Mouse (Mus musculus): ENCODE results near the gene Med22. TPM values are rescaled to one million over a fixed set of nuclear protein-coding genes. Genes with fewer than 3 reads are reported as not detected.

The Med22 gene
- 39.0 and 40.6 TPM in 2 replicates for polyA plus RNA-seq (2015; fragmentation: Nextera tagmentation; extraction: Ambion mirVana)

DNA sequence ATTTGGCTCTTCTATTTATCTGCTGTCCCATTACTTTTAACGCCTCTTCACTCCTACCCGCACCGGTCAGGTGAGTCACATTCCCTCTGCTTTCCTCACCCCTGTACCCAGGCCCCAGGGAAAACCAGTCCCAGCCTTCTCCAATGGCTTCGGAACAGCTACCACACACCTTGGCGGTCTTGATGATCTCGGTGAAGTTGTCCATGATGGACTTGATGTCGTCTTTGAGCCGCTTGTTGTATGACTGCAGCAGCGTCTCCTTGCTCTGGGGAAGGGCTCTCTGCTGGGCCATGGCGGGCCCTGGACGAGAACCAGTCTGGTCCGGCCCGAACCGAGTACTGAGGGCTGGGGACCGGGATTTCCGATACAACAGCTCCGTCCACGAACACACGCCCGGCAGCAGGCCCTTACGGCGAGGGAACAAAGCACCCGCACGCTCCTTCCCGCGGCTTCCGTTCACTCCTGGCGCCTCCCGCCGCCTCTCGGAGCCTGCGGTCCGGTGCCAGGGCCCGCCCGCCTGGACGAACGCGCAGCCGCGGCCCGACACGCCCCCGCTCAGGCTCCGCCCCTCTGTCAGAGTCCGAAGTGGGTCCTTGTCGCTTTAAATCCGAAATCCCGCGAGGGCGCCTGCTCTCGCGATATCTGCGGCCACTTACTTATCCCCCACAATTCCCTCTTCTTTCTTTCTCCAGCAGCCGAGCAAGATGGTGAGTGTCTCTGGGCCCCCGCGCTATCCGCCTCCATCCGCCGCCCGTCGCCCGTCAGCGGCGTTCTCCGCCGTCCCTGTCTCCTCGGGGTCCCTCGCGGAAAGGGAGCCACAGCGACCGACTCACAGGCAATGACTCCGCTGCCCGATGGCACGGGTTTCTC lies at the start of gene Med22, which contains the start of gene Rpl7a:
Gene Med22 (minus strand): TSS at position 554 of the 870 bp plus-strand sequence.
Gene Rpl7a (plus strand): TSS at position 641 of the 870 bp plus-strand sequence.
- peak; percentile 96 for ATAC-seq
- 0% methylated on average over 73 of the region's 74 CpGs for whole genome bisulfite sequencing
- Histone ChIP-seq H3K4me1 (replicated peaks) (peaks cover 27% of the 10 kb centered on the region), H3K4me2 (replicated peaks) (peak within 1 kb of the TSS; percentile 84), H3K4me3 (replicated peaks) (peak within 1 kb of the TSS; percentile 60), H3K36me3 (peaks cover 30% of the 10 kb centered on the region), H3K9ac (peak within 1 kb of the TSS; percentile 81), H3K27me3 (replicated peaks) (no peaks in the 10 kb centered on the region), H3K9me3 (no peaks in the 10 kb centered on the region), H3K27ac (peak within 1 kb of the TSS; percentile 88)

DNA sequence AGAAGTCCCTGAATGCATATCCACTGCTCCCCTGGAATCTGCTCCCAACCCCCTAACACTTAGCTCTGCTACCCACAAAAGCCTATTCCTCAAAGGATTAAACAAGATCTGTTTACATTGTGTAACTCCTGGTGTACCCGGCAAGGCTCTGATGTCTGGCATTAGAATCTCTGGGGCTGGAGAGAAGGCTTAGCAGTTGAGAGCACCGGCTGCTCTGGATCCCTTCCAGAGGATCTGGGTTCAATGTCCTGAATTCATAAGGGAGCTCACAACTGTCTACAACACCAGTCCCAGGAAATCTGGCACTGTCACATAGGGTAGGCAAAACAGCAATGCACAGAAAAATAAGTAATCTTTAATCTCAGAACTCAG lies 47.0 kb upstream of the Med22 start:
- no peaks in the 10 kb centered on the region for H3K9me3 ChIP-seq
- peak overlapping the region; percentile 52 for H3K27ac ChIP-seq
- H3K9ac ChIP-seq = no peak overlapping the region
- H3K4me1 ChIP-seq (replicated peaks) = 0 out of 2 replicates have a peak, but pooled peaks cover 2% of the 10 kb centered on the region
- no peaks in the 10 kb centered on the region for H3K27me3 ChIP-seq (replicated peaks)
- peaks cover 53% of the 10 kb centered on the region for H3K36me3 ChIP-seq
- peak; percentile 18 for ATAC-seq
- 61% methylated on average over 2 of the region's 2 CpGs for WGBS
- no peak overlapping the region for H3K4me3 ChIP-seq (replicated peaks)
- no peak overlapping the region; the same call in 1 of the 2 replicates for H3K4me2 ChIP-seq (replicated peaks)

DNA sequence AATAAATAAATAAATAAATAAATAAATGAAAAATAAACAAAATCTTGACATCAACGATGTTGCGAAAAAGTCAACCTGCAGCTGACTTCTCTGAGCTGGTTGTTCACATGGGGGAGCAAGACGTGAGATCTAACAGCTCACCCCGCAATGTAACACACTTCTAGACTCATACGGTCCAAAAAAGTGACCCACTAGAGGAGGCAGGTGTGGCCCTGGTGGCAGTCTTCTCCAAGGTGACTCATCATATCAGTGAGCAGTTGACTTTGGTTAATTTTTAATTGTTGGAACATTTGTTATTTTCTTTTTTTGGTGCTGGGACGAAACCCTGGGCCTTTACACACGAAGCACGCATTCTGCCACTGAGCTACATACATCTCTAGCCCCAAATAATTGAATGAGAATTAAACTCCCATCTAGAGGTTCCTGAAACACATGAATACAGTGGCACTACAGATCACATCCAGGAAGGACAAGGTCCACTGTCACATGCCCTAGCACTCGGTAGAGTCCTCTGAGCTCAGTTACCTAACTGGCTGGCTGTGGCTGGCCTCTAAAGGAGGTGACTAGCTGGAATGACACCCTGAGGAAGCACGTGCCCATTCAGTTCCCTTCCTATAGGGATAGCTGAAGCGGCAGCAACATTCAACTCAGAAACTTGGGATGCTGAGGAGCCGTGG lies 46.5 kb upstream of the Med22 start:
- ATAC-seq = peak; percentile 95
- H3K4me2 ChIP-seq (replicated peaks) = no peak overlapping the region; the same call in 1 of the 2 replicates
- no peaks in the 10 kb centered on the region for H3K9me3 ChIP-seq
- no peak overlapping the region for H3K9ac ChIP-seq
- peak overlapping the region; percentile 52 for H3K27ac ChIP-seq
- 75% methylated on average over 12 of the region's 12 CpGs for WGBS
- peaks cover 54% of the 10 kb centered on the region for H3K36me3 ChIP-seq
- no peaks in the 10 kb centered on the region for H3K27me3 ChIP-seq (replicated peaks)
- H3K4me3 ChIP-seq (replicated peaks) = no peak overlapping the region
- 0 out of 2 replicates have a peak, but pooled peaks cover 2% of the 10 kb centered on the region for H3K4me1 ChIP-seq (replicated peaks)

DNA sequence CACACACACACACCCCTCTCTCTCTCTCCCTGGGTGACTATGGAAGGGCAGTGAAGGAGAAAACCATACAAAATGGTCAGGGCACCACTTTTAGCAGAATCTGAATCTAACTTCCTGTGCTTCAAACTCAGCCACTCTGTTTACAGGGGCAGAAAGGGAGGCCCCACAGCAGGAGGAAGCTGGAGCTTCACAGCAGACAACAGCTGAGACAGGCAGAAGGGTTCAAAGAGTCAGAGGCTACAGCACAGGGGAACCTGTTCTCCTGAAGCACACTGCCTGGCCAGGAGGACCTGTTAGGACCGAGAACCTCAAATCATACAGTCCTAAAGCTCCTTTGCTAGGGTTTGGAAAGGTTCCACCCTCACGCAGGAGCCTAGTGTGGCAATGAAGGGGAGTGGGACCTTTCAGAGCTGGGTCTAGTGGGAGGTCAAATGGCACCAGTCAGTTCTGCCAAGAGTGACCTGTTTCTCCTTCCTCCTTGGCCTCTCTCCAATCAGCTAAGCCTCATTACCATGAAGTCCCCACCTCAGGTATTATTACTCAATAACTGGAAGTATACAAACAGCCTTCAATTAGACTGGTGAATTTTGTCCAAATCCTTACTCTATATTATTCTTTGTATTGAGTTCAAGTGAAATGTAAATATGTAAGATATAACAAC lies 44.4 kb upstream of the Med22 start:
- no peak overlapping the region for H3K4me3 ChIP-seq (replicated peaks)
- H3K27ac ChIP-seq = no peak overlapping the region
- no peaks in the 10 kb centered on the region for H3K9me3 ChIP-seq
- no peak for ATAC-seq
- no peaks in the 10 kb centered on the region for H3K27me3 ChIP-seq (replicated peaks)
- WGBS = 93% methylated on average over 2 of the region's 2 CpGs
- no peak overlapping the region for H3K9ac ChIP-seq
- H3K4me2 ChIP-seq (replicated peaks) = no peak overlapping the region
- no peaks in the 10 kb centered on the region for H3K4me1 ChIP-seq (replicated peaks)
- H3K36me3 ChIP-seq = peaks cover 48% of the 10 kb centered on the region

GRCm38 (mm10) chr2:26952866-26953265 lies 42.4 kb upstream of the Med22 start:
- H3K9ac ChIP-seq = no peak overlapping the region
- H3K9me3 ChIP-seq = no peaks in the 10 kb centered on the region
- H3K4me1 ChIP-seq (replicated peaks) = no peaks in the 10 kb centered on the region
- H3K36me3 ChIP-seq = peaks cover 41% of the 10 kb centered on the region
- no peaks in the 10 kb centered on the region for H3K27me3 ChIP-seq (replicated peaks)
- H3K27ac ChIP-seq = no peak overlapping the region
- ATAC-seq = no peak
- no peak overlapping the region for H3K4me3 ChIP-seq (replicated peaks)
- WGBS = 84% methylated on average over 8 of the region's 8 CpGs
- no peak overlapping the region for H3K4me2 ChIP-seq (replicated peaks)

DNA sequence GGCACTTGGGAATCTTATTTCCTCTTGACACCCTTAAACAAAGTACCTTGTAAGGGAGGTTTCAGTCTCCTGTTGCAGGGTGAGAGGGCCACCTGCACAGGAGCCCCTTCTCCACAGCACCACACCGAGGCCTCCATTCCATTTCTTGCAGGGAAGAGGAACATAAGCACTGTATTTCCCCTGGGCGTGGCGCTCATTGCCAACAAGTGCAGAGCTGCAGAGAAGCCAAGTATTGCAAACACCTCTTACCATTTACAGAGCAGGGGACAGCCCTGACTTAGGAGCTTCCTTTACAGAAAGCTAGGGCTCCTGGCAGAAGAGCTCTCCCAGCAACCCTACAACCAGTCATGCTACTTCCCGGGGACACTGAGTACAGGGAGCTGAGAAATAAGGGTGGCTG lies 41.7 kb upstream of the Med22 start:
- peaks cover 34% of the 10 kb centered on the region for H3K36me3 ChIP-seq
- ATAC-seq = no peak
- H3K4me3 ChIP-seq (replicated peaks) = no peak overlapping the region
- no peaks in the 10 kb centered on the region for H3K4me1 ChIP-seq (replicated peaks)
- H3K27me3 ChIP-seq (replicated peaks) = no peaks in the 10 kb centered on the region
- H3K9ac ChIP-seq = no peak overlapping the region
- no peak overlapping the region for H3K27ac ChIP-seq
- no peak overlapping the region for H3K4me2 ChIP-seq (replicated peaks)
- H3K9me3 ChIP-seq = no peaks in the 10 kb centered on the region
- 86% methylated on average over 4 of the region's 4 CpGs for WGBS

GRCm38 (mm10) chr2:26951346-26951905 lies 40.9 kb upstream of the Med22 start:
- Histone ChIP-seq H3K4me2 (replicated peaks) (no peak overlapping the region), H3K4me3 (replicated peaks) (no peak overlapping the region), H3K36me3 (peaks cover 33% of the 10 kb centered on the region), H3K9me3 (no peaks in the 10 kb centered on the region), H3K4me1 (replicated peaks) (no peaks in the 10 kb centered on the region), H3K27me3 (replicated peaks) (no peaks in the 10 kb centered on the region), H3K9ac (no peak overlapping the region), H3K27ac (no peak overlapping the region)
- 83% methylated on average over 8 of the region's 8 CpGs for WGBS
- ATAC-seq = no peak

DNA sequence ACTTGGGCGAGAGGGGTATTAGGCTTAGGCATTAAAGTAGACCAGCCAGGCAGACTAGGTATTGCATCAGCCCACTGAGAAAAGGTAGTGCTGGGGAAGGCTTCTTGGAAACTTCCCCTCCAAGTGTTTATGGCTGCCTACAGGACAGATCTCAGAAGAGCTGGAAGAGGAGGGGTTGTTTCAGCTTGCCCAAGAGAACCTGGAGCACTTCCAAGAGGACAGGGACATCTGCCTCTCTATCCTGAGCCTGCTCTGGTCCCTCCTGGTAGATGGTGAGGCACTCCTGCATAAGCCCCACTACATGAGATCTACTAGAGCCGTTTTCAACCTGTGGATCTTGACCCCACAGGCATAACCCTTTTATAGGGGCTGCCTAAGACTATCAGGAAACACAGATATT lies 39.9 kb upstream of the Med22 start:
- Histone ChIP-seq H3K4me1 (replicated peaks) (no peaks in the 10 kb centered on the region), H3K9ac (no peak overlapping the region), H3K4me2 (replicated peaks) (no peak overlapping the region), H3K4me3 (replicated peaks) (no peak overlapping the region), H3K27ac (no peak overlapping the region), H3K27me3 (replicated peaks) (no peaks in the 10 kb centered on the region), H3K36me3 (peaks cover 33% of the 10 kb centered on the region), H3K9me3 (no peaks in the 10 kb centered on the region)
- WGBS = 94% methylated on average over 2 of the region's 2 CpGs
- ATAC-seq = no peak

- Histone ChIP-seq H3K9ac (no peak overlapping the region), H3K9me3 (no peaks in the 10 kb centered on the region), H3K36me3 (no peaks in the 10 kb centered on the region), H3K27me3 (replicated peaks) (no peaks in the 10 kb centered on the region), H3K4me1 (replicated peaks) (no peaks in the 10 kb centered on the region), H3K4me3 (replicated peaks) (no peak overlapping the region), H3K27ac (no peak overlapping the region), H3K4me2 (replicated peaks) (no peak overlapping the region)
- WGBS = 59% methylated on average over 3 of the region's 3 CpGs
- peak; percentile 87 for ATAC-seq
These were observed 32.8 kb upstream of the Med22 start for GRCm38 (mm10) chr2:26943253-26943652.

GRCm38 (mm10) chr2:26941539-26941938 lies 31.1 kb upstream of the Med22 start:
- WGBS = 44% methylated on average over 5 of the region's 5 CpGs
- Histone ChIP-seq H3K4me1 (replicated peaks) (no peaks in the 10 kb centered on the region), H3K9ac (no peak overlapping the region), H3K4me2 (replicated peaks) (no peak overlapping the region), H3K27me3 (replicated peaks) (no peaks in the 10 kb centered on the region), H3K9me3 (no peaks in the 10 kb centered on the region), H3K4me3 (replicated peaks) (no peak overlapping the region), H3K36me3 (no peaks in the 10 kb centered on the region), H3K27ac (no peak overlapping the region)
- peak; percentile 29; the same call in 1 of the 2 replicates for ATAC-seq

DNA sequence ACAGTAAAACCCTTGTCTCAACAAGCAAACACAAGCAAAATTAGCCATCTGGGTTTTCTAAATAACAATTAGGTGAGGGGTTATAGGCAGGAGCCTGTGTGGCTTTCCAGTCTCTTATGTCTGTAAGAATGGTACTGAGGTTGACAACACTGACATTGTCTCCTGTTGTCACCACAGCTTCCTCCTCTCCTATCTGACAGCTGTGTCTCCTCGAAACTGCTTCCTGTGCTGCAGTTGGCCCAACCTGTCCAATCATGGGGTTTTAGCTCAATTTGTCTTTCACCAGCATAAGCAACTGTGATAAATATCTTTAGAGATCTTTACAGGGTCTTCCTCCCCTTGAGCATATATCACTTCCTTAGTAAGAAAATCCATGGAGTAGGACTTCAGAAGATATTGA lies 25.9 kb upstream of the Med22 start:
- no peak overlapping the region for H3K27ac ChIP-seq
- no peaks in the 10 kb centered on the region for H3K36me3 ChIP-seq
- no peak for ATAC-seq
- H3K9ac ChIP-seq = no peak overlapping the region
- 58% methylated on average over 1 of the region's 1 CpGs for WGBS
- H3K4me1 ChIP-seq (replicated peaks) = peaks cover 8% of the 10 kb centered on the region
- no peaks in the 10 kb centered on the region for H3K9me3 ChIP-seq
- no peak overlapping the region for H3K4me2 ChIP-seq (replicated peaks)
- H3K4me3 ChIP-seq (replicated peaks) = no peak overlapping the region
- H3K27me3 ChIP-seq (replicated peaks) = no peaks in the 10 kb centered on the region

DNA sequence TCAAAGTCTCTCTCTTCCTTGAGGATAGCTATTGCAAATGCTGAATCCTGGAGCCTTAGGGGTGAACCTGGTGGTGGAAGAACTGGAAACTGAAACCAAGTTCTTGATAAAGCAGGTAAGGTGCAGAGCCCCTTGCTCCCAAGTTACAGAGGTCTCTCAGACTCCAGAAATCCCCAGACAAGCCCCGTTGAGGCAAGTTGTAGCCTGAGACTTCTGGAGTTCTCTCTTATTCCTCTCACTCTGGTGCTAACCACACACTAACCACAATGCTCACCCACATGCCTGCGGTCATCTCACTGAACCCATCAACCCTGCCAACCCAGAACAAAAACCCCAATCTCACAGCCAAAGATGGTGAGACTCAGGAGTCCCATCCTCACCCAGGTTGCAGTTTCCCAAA lies 24.8 kb upstream of the Med22 start:
- ATAC-seq = no peak
- Histone ChIP-seq H3K4me2 (replicated peaks) (no peak overlapping the region), H3K27me3 (replicated peaks) (no peaks in the 10 kb centered on the region), H3K4me3 (replicated peaks) (no peak overlapping the region), H3K27ac (no peak overlapping the region), H3K36me3 (peaks cover 9% of the 10 kb centered on the region), H3K9ac (no peak overlapping the region), H3K4me1 (replicated peaks) (peaks cover 19% of the 10 kb centered on the region), H3K9me3 (no peaks in the 10 kb centered on the region)
- 87% methylated on average over 2 of the region's 2 CpGs for WGBS
